Mouse (Mus musculus) testis, adult 2 months (tissue): ENCODE measurements around the gene Clec2e.

Experiments
- CTCF ChIP-seq: fragments of 200-500 bp; IDR thresholded peaks from 2 replicates; pipeline ENCODE4 v1.5.1; 2012; ENCODE audit warnings: low read depth, mild to moderate bottlenecking, inconsistent platforms, low read length, moderate library complexity; ENCODE audit not compliant: control insufficient read depth, insufficient read depth, insufficient replicate concordance
- POLR2A ChIP-seq: fragments of 200-500 bp; IDR thresholded peaks from 2 replicates; pipeline ENCODE4 v1.6.1; 2012; ENCODE audit warnings: low read depth, mild to moderate bottlenecking, inconsistent platforms, low read length, moderate library complexity; ENCODE audit not compliant: control insufficient read depth

- TF ChIP-seq POLR2A (no peak), CTCF (no peak)
These were observed 46.1 kb upstream of the Clec2e start for GRCm38 (mm10) chr6:129146812-129147211.
